Mouse (Mus musculus) C2C12 (cell line): ENCODE measurements around the gene Gm17655. TPM values are rescaled to one million over a fixed set of nuclear protein-coding genes. Genes with fewer than 3 reads are reported as not detected.

ENCODE experiments used
- H3K27me3 ChIP-seq: one replicate; pipeline ENCODE4 v1.6.1; 2011; ENCODE audit not compliant: control insufficient read depth, insufficient read depth, insufficient read length
- H3K36me3 ChIP-seq: one replicate; pipeline ENCODE4 v1.6.1; 2011; ENCODE audit not compliant: control insufficient read depth, insufficient read depth
- H3K4me3 ChIP-seq: one replicate; pipeline ENCODE4 v1.5.1; 2011; ENCODE audit warnings: mild to moderate bottlenecking, control low read depth; ENCODE audit not compliant: poor library complexity, insufficient read depth, severe bottlenecking
- H3K79me2 ChIP-seq: one replicate; pipeline ENCODE4 v1.6.1; 2011; ENCODE audit not compliant: control insufficient read depth, insufficient read depth
- H3K79me3 ChIP-seq: one replicate; pipeline ENCODE4 v1.6.1; 2011; ENCODE audit warnings: low read depth, control low read depth
- H3ac ChIP-seq: one replicate; pipeline ENCODE3; 2011; ENCODE audit warnings: low read depth; ENCODE audit not compliant: control insufficient read depth, insufficient read length
- CEBPB ChIP-seq: IDR thresholded peaks from one replicate; pipeline ENCODE4 v1.6.1; 2011; ENCODE audit warnings: low read depth, mild to moderate bottlenecking, control low read depth, moderate library complexity
- CTCF ChIP-seq: IDR thresholded peaks from one replicate; pipeline ENCODE4 v1.5.1; 2011; ENCODE audit not compliant: control insufficient read depth, insufficient read depth, insufficient read length
- FOSL1 ChIP-seq: IDR thresholded peaks from one replicate; pipeline ENCODE4 v1.8.0; 2011; ENCODE audit warnings: mild to moderate bottlenecking, low read length; ENCODE audit not compliant: poor library complexity, insufficient read depth, severe bottlenecking
- MAX ChIP-seq: IDR thresholded peaks from one replicate; pipeline ENCODE4 v1.6.1; 2011; ENCODE audit warnings: mild to moderate bottlenecking, control low read depth
- MYOD1 ChIP-seq: IDR thresholded peaks from one replicate; pipeline ENCODE4 v1.6.1; 2011; ENCODE audit warnings: low read depth; ENCODE audit not compliant: control insufficient read depth, insufficient read length
- MYOG ChIP-seq: IDR thresholded peaks from one replicate; pipeline ENCODE4 v1.6.1; 2011; ENCODE audit not compliant: control insufficient read depth, insufficient read length; ENCODE audit errors: extremely low read depth
- USF1 ChIP-seq: IDR thresholded peaks from one replicate; pipeline ENCODE4 v1.6.1; 2011; ENCODE audit warnings: low read depth, mild to moderate bottlenecking, control low read depth, moderate library complexity
- polyA plus RNA-seq: library from polyadenylated mRNA; unstranded; fragments of >200 nt; fragmentation: generic; extraction: Trizol; gene quantifications from one replicate; pipeline ENCODE4 v1.2.1, GENCODE M21; 2012; ENCODE audit warnings: missing spikeins

Gm17655 gene
- polyA plus RNA-seq, 1 experiment, result 0.09 TPM

DNA sequence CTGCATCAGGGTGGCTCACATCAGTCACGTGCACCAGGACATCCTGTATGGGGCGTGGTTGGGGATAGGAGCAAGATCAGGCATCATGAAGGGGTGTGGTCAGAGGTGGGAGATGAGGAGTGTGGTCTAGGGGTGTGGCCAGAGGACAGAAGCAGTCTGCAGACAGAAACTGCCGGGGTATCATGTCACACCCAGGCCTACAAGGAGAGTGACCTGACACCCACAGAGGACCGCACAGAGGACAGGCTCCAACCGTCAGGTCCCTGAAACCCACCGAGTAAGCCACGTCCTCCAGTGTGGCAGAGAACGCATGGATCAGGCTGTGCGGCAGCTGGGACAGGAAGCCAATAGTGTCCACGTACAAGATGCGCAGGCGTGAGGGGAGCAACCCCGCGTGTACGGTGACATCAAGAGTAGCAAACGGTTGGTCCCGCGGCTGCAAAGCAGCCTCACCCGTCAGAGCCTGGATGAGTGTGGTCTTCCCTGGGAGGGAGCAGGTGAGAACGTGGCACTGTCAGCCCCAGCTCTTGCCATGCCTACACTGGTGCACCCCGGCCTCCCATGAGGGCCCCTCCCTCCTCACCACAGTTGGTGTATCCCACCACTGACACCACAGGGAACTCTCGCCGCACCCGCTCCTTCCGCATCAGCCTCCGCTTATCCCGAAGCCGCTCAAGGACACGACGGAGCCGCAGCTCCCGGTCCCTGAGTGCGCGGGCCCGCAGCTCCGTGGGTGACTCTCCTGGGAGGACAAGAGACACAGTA, 32.5 kb upstream of the Gm17655 start:
- no peaks in the 10 kb centered on the region for H3K27me3 ChIP-seq
- H3ac ChIP-seq, result no peak overlapping the region
- H3K79me2 ChIP-seq, result peaks cover 32% of the 10 kb centered on the region
- H3K4me3 ChIP-seq, result no peak overlapping the region
- H3K36me3 ChIP-seq, result peaks cover 36% of the 10 kb centered on the region
- H3K79me3 ChIP-seq, result peaks cover 19% of the 10 kb centered on the region
- TF ChIP-seq MYOD1 (no peak), FOSL1 (no peak), USF1 (no peak), MAX (no peak), CEBPB (no peak), CTCF (no peak), MYOG (no peak)

DNA sequence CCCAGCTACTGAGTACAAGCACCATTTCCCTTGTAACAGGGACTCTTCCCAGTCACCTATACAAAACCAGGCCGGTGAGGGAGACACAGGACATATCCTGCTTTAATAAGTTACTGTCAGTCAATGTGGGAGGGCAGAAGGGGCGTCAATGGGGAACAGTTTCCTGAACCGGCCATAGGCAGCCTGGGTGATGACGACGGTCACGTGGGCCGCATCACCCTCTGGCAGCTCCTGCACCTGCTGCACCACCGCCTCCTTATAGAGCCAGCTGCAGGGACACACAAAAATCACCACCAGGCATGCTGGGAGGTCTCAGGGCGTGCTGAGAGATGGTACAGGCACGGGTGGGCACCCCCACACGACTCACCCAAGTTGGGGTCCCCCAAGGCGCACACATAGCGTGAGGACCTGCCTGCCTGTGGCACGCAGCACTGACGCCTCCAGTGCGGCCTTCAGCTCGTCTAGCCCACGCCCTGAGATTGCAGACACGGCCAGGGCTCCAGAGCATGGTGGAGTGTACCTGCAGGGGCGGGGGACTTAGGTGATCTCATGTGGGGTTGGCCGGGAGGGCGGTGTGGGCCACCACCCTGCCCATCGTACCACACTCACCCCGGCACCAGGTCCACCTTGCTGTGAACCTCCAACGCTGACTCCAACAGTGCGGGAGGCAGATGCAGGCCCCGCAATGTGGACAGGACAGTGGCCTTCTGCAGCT, 31.7 kb upstream of the Gm17655 start:
- H3K27me3 ChIP-seq, result no peaks in the 10 kb centered on the region
- H3K36me3 ChIP-seq, result peaks cover 36% of the 10 kb centered on the region
- peaks cover 32% of the 10 kb centered on the region for H3K79me2 ChIP-seq
- peaks cover 19% of the 10 kb centered on the region for H3K79me3 ChIP-seq
- no peak for TF ChIP-seq MYOG
- TF ChIP-seq FOSL1, result no peak
- no peak for TF ChIP-seq CEBPB
- TF ChIP-seq MAX, result no peak
- TF ChIP-seq MYOD1, result no peak
- TF ChIP-seq USF1, result no peak
- H3ac ChIP-seq, result no peak overlapping the region
- H3K4me3 ChIP-seq, result no peak overlapping the region

GRCm38 (mm10) chr5:110102853-110103625, 30.7 kb upstream of the Gm17655 start:
- H3K4me3 ChIP-seq, result no peak overlapping the region
- peaks cover 32% of the 10 kb centered on the region for H3K79me2 ChIP-seq
- H3ac ChIP-seq, result no peak overlapping the region
- no peak for TF ChIP-seq USF1
- no peak for TF ChIP-seq MYOG
- no peak for TF ChIP-seq CTCF
- no peak for TF ChIP-seq FOSL1
- TF ChIP-seq CEBPB, result no peak
- no peak for TF ChIP-seq MYOD1
- TF ChIP-seq MAX, result no peak
- H3K36me3 ChIP-seq, result peaks cover 36% of the 10 kb centered on the region
- H3K79me3 ChIP-seq, result peaks cover 19% of the 10 kb centered on the region
- no peaks in the 10 kb centered on the region for H3K27me3 ChIP-seq

DNA sequence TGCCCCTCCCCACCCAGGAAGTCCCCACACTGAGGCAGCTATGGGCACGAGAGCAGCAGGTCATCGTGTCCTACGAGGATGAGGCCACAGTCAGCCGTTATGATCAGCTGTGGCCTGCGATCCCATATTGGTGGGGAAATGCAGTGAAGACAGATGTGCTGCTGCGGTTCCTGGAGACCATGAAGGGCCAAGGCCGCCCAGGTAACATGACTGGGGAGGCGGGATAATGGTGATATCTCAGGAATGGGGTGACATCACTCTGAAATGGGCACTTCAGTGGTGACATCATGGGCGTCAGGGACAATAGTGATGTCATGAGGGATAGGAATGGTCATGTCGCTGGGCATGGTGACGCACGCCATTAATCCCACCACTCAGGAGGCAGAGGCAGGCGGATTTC, 30.1 kb upstream of the Gm17655 start:
- Histone ChIP-seq H3K27me3 (no peaks in the 10 kb centered on the region), H3K79me3 (peaks cover 19% of the 10 kb centered on the region), H3K36me3 (peaks cover 36% of the 10 kb centered on the region), H3K4me3 (no peak overlapping the region), H3K79me2 (peaks cover 32% of the 10 kb centered on the region), H3ac (no peak overlapping the region)
- TF ChIP-seq MYOD1 (no peak), MYOG (no peak), CEBPB (no peak), FOSL1 (no peak), USF1 (no peak), MAX (no peak), CTCF (no peak)

DNA sequence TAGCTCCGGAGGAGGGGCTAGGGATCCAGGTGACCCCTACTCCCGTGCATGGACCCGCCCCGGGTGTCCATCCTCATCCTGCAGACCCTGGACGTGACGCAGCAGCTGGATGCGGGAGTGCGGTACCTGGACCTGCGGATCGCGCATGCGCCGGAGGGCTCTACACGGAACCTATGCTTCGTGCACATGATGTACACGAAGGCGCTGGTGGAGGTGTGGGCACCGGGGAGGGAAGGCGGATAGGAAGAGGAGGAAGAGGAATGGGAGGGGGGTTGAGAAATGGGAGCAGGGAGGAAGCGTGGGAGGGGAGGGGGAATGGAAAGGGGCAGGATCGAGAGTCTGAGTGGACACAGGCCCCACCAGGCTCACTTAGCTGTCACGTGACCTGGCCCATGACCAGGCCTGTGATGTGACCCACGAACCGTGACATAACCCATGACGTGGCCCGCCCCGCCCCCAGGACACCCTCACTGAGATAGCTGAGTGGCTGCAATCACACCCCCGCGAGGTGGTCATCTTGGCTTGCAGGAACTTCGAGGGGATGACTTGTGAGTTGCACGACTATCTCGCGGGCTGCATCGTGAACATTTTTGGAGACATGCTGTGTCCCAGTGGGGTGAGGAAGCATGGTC, 29.5 kb upstream of the Gm17655 start:
- Histone ChIP-seq H3K79me2 (peaks cover 27% of the 10 kb centered on the region), H3K79me3 (peaks cover 16% of the 10 kb centered on the region), H3ac (no peak overlapping the region), H3K36me3 (peaks cover 36% of the 10 kb centered on the region), H3K27me3 (no peaks in the 10 kb centered on the region), H3K4me3 (no peak overlapping the region)
- TF ChIP-seq USF1 (peak; percentile 17), MAX (no peak), CEBPB (no peak), CTCF (no peak)
